Mouse (Mus musculus) myocyte (in vitro differentiated cells): ENCODE data around the gene 2010109A12Rik.

Experiments
- CEBPB ChIP-seq: IDR thresholded peaks from 2 replicates; pipeline ENCODE4 v1.6.1; 2011; ENCODE audit warnings: mild to moderate bottlenecking, moderate library complexity; ENCODE audit not compliant: poor library complexity, insufficient read depth, severe bottlenecking
- MAX ChIP-seq: IDR thresholded peaks from one replicate; pipeline ENCODE4 v1.6.1; 2011; ENCODE audit warnings: low read depth, mild to moderate bottlenecking, control low read depth
- POLR2A ChIP-seq: IDR thresholded peaks from one replicate; pipeline ENCODE4 v1.6.1; 2011; ENCODE audit warnings: low read depth, mild to moderate bottlenecking, control low read depth, moderate library complexity; ENCODE audit not compliant: insufficient read length
- POLR2AphosphoS2 ChIP-seq: IDR thresholded peaks from one replicate; pipeline ENCODE4 v1.6.1; 2011; ENCODE audit warnings: low read depth, control low read depth; ENCODE audit not compliant: insufficient read length
- USF1 ChIP-seq: IDR thresholded peaks from one replicate; pipeline ENCODE4 v1.6.1; 2011; ENCODE audit warnings: low read depth, mild to moderate bottlenecking, control low read depth, moderate library complexity

GRCm38 (mm10) chr5:93260983-93261382 lies 54.7 kb downstream of the 2010109A12Rik start:
- no peak for TF ChIP-seq MAX
- no peak for TF ChIP-seq POLR2A
- TF ChIP-seq USF1, result no peak
- TF ChIP-seq CEBPB, result no peak
- no peak for TF ChIP-seq POLR2AphosphoS2
